Mouse (Mus musculus) urinary bladder, adult 18-20 months (tissue): ENCODE data around the gene Clstn2.

ENCODE experiments used
- DNase-seq, 2 experiments: peaks; one replicate each; pipeline ENCODE4 v3.0.0; 2022; ENCODE audit warnings: low spot score in 2 of 2, mixed read lengths in 2 of 2

Gene Clstn2

DNA sequence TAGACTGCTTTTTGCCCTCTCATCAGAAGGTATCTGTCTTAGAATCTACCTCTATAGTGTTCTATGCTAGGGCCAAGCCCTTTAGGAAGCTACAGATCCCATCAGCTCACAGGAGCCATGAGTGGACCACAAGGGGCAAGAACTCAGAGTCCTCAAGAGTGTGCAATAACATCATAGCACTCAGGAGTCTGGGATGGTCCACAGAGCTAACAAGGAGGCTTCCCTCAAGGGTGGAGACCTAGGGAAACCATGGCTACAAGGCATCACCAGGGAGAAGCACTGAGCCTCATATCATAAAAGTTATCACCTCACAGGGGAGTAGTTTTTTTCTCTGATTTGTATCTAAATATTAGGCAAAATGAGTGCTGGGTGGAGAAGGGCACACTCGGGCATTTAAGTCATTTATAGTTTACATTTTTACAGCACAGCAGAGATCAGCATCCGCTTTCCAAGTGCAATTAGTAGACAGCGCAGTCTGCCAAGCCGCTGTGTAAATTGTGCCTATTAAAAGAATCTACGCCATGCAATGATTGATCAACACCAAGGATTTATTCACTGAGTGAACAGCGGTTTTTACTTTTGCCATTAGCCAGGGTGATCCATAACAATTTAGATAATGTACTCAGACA, 82.5 kb downstream of the Clstn2 start:
- DNase-seq = no peak

DNA sequence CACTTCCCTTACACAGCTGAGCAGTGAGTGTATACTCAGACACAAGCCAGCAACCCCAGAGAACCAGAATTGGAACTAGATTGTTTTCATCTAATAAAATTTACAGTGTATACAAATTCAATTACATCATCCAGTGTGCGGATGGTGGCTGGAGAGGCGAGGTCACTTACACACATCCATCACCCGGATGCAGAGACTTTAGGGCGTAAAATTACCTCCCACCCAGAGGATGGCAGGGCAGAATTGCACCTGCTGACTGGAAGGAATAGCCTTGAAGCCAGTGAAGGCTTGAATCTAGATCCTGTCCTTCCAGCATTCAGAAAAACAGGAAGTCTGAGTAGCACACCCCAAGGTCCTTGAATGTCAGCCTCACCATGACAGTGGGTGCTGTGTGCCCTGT, 113.7 kb downstream of the Clstn2 start:
- no peak for DNase-seq

DNA sequence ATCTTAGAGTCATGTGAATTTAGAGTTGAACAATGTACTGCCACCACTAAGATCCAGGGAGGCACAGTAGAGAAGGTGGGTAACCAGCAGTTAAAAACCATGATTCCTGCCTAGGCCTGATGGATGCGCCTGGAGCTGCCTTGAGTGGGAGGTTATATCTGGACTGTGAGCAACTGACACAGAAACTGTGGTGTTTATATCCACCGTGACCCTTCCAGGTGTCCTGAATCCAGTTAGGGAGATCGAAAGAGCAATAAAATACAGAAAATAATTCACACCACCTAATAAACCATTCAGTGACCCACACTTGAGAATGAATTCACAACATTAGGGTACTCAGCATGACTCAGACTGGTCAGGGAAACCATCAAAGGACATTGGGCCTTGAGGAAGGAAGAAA, 141.6 kb downstream of the Clstn2 start:
- no peak for DNase-seq

DNA sequence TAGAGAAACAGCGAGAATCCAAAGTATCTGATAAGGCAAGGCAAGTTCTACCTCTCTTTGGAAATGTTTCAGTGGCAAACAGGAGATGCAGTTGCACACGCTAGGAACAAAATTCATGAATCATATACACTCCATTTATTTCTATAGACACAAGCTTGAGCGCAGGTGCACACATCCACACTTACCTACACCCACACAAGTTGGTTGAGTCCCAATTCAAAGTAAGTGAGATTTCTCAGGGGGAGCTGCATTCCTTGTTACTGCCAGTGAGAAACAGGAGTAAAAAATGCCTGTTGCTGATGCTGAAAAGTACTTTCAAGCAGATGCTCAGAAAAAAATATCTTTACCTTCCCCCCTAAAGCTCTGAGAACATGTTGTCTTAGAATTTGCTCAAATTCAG, 149.6 kb downstream of the Clstn2 start:
- DNase-seq = no peak

DNA sequence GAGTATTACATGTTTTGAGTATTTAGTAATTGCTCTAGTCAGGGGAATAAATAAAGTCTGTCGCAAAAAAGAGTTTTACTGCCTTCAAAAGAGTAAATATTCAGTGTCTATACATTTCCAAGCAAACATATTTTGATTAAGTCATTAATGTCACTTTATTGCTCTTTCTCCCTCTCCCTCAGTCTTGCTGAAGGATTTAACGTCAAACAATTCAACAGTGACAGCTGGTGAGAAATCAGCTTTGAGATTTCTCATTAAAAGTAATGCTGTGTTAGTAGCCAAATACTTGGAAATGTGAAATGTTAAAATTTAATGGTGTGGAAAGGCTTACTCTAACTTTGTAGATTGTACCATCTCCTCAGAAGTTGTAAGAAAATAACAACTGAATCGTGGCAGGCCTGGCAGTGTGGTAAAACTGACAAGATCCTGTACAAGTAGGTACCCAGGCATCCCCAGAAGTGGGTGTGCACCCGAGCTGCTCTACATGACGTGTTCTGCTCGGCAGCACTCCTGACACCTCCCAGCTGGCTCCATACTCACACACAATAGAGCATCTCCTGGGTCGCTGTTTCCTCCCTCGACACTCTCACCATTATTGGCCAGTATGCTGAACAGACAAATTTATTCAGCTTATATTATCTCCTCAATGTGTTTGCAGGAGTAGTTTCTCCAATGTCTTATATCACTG, 165.8 kb downstream of the Clstn2 start:
- DNase-seq = no peak

DNA sequence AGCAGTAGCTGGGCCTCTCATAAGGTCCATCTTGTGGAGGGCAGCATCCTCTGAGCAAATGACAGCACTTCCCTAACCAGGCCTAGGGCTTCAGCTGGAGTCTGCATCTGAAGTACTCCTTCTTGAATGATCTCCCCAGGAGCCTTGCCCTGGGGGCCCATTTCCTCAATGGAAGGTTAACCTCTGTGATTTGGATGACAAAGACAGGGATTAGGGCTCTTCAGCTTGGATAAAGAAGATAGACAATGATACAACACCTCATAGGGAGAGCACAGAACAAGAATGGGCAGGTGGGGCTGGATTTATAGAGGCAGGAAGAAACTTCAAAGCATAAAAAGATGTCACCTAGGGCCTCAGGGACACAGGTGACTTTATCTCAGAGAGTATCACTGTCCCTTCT, 180.1 kb downstream of the Clstn2 start:
- DNase-seq = no peak

DNA sequence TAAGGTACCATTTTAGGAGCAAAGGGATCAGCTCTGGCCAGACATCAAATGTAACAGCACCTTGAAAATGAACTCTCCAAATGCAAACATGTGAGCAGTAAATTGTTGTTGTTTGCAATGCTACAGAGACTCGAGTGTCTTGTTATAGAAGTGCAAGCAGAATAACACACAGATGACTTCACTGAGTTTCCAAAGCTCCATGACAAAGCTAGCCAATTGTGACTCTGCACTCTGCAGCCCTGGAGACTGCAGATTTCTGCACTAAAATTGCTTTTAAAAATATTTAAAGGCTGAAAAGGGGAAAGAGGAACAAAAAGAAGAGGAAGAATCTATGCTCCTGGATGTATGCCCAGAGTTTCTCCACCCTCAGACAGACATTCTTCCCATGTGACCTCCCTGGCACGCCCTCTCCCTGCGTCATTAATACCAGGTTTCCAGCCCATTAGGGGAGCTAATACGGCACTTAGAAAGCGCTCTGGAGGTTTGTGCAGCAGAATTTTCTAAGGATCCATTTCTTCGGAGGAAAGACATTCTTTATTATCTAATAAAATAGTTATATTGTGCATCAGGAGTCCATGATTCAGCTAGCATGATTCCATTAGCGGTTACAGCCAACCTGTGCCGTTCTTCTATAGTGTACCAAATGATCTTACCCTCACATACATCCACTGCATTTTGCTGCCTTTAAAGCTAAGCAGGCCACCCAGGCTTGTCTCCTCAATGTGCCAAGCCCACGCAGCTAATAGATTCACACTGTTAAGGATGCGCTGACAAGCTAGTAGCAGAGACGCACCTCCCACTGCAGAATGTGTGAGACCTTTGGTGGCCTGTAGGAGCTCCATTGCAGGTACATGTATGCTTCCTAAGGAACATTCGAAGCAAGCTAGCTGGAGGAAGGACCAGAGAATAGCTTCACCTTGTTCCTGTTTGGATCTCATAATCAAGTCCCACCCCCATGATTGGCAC, 184.8 kb downstream of the Clstn2 start:
- no peak for DNase-seq

DNA sequence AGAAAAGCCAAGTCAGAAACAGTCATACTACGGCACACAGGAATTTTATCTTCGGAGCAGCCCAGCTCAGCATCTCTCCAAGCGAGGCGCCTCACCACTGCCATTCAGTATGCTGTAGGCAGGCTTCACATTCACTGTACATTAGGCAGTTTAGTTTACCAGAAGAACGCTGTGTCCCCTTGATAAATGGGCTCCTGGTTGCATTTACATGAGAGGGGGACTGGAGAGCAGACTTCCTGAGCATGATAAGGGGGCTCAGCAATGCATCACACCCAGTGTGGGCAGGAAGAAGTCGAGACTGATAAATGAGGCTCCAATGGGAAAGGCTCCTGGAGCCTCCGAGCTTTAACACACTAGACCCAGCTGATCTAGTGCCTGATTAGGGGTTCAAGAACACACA, 190.9 kb downstream of the Clstn2 start:
- DNase-seq = no peak

DNA sequence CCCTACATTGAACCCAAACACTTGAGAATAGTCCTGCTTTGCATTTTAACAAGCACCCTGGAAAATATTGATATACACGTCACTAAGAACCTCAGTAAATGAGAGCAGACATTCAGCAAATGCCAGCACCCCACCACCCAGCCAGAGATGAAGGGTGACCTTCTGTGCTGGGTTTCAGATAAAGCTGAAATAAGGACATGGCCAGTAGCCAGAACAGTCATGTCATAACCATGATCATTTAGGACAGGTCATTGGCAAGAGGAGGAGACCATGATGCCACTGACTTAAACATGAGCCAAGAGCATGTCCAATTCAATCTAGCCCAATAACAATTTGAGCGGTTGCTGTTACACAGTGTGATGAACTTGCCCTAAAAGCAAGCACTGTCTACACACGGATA, 201.8 kb downstream of the Clstn2 start:
- DNase-seq = no peak

DNA sequence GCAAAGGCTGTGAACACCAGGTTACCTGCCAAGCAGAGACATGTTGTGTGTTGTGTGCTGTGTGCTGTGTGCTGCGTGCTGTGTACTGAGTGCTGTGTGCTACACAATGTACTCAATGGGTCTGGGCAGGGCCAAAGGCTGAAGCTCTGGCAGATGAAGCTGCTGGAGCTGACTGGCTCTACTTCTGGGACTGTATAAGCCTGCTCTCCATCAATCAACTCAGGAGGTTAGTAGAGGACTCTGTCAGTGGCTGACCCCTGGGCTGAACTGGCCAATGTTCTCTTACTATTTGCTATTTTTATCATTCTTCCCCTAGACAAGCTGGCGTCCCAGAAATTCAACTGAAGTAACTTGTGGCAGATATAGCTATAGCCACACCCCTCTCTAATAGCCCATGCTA, 203.1 kb downstream of the Clstn2 start:
- no peak for DNase-seq

DNA sequence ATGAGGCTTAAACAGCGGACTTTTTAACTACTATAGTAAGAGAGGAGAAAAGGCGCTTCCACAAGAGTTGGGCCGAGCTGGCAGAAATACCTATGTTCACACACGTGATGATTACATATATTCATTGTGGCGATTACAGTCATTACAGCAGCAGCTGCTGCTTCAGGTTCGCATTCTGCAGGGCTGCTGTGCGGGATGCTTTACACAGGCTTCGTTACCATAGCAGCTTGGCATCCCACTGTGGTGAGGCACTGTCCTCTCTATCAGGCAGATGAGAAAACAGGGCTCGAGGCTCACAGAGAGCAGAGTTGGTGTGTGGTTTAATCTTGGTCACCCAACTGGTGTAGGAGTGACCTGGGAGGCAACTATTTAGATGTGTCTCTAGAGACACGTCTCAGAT, 205.3 kb downstream of the Clstn2 start:
- DNase-seq = no peak

DNA sequence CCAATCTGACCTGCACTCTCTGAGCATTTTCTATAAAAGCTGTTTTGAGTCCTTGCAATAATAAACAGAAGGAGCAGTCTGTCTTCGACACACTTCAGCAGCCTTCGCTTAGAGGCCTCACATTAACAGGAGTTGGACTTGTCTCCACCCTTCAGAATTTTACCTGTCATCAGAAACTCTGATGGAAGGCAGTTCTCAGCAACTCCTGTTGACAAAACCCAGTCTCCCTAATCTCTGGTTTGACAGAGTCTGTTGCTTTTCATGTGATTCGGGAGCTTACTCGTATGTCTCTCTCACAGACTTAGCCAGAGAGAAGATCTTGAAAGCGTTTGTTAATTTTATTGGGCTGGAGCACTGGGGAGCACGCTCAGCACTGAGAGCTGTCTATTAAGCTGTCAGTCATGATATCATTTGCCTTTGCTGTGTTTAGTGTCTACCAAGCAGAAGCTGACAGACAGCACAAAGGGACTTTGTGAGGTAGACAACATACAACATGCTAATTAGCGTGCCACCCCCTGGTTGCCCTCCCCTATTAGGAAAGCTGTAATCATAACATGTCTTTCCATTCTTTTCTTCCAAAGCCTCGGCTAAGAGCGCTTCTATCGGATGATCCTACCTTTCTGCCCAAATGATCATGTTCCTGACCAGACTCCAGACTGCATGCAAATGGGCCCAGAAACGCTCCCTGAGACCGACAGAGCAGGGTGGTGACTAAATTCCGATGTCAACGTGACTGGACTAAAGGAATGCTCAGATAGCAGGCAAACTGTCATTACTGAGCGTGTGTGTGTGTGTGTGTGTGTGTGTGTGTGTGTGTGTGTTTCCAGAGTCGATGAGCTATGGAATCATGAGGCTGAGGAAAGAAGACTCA, 206.7 kb downstream of the Clstn2 start:
- DNase-seq = no peak

DNA sequence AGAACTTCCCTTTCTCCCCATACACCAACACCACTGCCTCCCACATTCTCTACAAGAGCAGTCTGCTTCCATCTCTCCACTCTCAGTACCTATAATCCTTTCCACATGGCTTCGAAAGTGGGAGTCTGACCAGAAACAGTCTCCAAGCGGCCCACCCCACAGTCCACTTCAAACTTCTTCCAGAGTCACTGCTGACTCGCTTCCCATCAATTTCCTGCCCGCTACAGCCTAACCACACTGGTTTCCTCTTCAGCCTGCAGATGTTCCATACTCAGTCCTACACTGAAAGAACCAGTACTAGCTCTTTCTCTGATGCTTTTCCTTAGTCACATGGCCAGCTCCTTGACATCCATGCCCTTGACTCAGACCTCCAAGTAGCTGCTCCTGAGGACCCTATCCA, 215.9 kb downstream of the Clstn2 start:
- no peak for DNase-seq

DNA sequence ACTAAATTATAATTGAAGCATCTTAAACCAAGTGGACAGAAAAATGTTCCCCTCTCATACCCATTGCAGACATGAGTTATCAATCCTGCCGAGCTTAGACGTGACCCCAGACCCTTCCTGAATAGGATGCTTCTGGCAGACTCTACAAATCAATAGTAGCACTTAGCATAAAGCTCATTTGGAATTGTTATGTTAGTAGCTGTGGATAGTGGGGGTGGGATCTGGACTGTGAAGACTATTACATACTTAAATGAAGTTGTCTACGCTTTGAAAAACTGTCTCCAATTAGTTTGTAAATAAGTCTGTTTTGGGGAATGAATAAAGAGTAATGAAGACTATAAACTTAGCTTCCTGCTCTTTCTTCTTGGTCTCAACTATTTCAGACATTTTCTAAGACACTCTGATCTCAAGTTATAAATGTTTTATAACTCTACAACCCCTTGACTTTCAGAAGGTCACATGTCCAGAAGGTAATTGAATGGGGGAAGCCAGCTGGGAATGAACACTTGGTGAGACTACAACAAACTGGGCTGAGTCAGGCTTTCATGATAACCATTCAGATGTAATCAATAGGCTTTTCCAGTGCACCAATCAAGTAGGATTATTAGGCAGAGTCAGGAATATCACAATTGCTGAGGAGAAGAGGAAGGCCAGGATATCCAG, 216.7 kb downstream of the Clstn2 start:
- no peak for DNase-seq

DNA sequence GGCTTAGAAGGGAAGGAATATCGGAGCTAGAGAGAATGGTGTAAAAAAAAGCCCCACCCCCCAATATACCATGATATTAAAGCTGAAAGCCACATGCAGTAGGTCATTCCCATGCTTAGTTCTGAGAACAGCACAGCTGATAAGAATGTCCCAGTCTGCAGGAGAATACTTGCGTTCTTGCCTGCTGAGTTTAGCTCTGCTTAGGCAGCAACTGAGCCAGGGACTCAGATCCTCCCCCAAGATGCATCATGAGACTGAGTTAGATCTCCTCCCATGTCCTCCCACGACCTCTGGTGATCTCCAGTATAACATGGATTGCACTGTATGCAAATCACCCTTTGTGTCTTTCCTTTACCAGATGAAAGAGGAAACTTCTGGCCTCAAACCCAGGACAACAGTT, 219.8 kb downstream of the Clstn2 start:
- DNase-seq = peak in 1 of 2 experiments; percentile 3

DNA sequence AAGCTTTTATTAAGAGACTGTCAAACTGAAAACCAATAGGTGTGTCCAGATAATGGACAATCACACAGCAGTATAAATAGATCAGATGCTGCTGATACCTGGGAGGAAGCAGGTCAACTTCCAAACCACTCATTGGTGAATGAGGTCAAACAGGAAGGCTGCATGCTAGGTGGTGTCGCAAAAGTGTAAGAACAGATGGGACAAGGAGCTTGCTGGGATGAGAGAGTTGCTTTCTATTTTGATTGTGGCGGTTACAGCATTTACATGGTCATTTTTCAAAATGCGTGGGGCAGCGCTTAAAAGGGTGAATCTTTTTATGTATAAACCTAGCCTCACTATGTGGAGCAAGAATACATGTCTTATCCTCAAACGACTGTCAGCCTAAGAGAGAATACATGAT, 225.9 kb downstream of the Clstn2 start:
- no peak for DNase-seq

DNA sequence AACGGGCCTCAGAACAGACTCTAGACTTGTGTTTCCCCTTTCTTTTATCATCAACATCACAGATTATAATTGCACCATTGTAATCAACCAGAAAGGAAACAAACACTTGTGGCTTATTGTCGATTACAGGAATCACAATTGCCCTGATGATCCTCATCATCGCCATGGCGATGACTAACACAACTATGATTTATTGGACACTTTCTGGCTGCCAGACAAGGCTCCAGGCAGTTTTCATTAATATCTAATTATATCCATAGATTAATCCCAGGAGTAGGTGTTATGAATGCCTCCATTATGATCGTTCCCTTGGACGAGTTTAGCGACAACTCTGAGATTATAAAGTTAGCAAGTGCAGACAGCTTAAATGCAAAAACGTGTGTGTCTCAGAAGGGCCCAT, 239.3 kb downstream of the Clstn2 start:
- DNase-seq = no peak

DNA sequence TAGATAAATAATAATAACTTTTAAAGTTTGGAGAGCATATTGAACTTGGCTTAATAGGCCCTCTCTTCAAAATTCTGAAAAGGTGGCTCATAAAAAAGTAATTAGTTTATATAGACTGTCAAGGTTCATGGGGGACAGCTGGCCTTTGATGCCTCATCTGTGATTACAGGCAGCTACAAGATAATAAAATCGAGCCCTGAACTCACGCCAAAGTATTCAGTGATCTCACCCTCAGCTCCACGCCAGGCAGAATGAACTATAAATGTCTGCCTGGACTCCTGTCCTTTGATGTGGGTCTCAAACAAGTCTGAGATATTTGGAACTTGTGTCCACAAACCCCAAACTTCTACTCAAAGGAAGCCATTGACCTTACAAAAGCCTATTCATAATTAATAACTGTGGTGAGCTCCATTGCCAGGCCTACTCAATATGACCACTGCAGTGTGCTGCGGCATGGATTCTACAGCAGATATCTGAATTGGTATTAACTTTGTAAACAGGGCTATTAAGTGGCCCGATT, 244.8 kb downstream of the Clstn2 start:
- no peak for DNase-seq

DNA sequence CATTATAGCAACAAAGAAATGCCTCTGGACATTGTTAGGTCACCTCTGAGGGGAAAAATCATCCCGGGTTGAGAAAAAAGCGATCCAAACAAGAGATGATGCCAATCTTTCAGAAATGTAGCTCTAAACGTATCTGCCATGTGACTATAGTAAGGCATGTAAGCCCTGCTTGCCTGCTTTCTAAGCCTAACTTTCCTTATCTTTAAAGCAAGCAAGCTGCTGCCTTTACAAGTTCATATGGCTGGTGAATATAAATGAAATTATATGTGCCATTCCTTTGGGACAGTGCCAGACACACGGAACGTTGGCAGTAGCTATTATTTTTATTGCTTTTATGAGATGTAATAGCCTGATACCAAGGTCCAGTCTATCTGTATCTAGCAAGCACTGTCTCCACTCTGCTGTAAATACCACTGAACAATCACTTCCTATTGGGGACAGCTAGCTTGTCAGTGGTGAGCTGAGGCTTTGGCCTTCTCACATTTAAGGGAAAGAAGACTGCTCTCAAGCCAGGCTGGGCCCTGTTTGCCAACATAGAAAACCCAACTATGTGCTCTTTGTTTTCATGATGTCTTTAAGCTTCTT, 252.9 kb downstream of the Clstn2 start:
- no peak for DNase-seq

DNA sequence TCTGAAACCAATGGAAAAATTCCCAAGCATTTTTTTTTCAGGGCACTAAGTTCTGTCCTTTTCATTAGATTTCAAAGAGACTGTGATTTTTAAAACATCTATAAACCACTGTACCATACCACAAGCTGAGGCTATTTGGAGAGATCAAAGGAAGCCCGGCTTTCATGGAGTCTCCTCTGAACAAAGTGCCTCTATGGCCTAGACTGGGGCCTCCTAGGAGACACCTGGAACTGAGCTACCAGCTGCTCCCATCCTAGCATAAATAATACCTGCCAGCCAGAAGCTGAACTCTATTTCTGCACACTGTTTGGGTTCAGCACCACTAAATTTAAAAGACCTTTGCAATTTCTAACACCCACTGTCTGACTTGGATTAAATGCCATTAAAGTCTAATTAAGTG, 257.2 kb downstream of the Clstn2 start:
- no peak for DNase-seq

DNA sequence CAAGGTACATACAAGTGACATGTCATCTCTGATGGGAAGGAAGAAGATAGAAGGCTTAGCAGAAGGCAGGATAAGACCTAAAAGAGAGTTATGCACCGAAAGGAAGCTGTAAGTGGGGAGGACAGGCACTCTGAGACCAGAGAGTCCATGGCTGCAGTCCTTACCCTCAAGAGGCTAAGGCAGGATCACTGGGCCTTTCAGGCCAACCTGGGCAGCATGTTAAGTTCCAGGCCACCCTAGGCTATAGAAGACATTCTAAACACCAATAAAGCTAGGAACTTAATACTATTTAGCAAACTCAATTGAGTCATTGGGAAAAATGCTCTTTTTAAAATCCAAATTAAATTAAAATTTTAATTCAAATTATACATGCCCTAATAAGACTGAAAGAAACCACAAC, 258.0 kb downstream of the Clstn2 start:
- DNase-seq = no peak
